Mouse (Mus musculus): ENCODE measurements at regions not wholly inside any gene's neighbourhood (a gene's known extent, or its start where the extent isn't known, plus 50 kb on each side); places are given as distances from the start of the nearest gene placed in this dataset.
A peak's percentile ranks its signal among the peaks of the same experiment; 100 is the strongest.

GRCm38 (mm10) chr7:94650462-94650861, 1520.6 kb upstream of the Tenm4 start:
- Histone ChIP-seq H3K4me3 (no peak overlapping the region), H3K9ac (replicated peaks) (no peak overlapping the region), H3K27me3 (no peaks in the 10 kb centered on the region), H3K4me2 (replicated peaks) (no peak overlapping the region), H3K4me1 (no peaks in the 10 kb centered on the region), H3K36me3 (no peaks in the 10 kb centered on the region), H3K27ac (replicated peaks) (no peak overlapping the region), H3K9me3 (no peaks in the 10 kb centered on the region)
- WGBS, result 36% methylated on average over 1 of the region's 1 CpGs
- peak; percentile 61; the same call in 1 of the 2 replicates for ATAC-seq (replicated peaks)

- no peak overlapping the region for H3K4me3 ChIP-seq
- no peaks in the 10 kb centered on the region for H3K27me3 ChIP-seq
- H3K36me3 ChIP-seq, result no peaks in the 10 kb centered on the region
- H3K9ac ChIP-seq (replicated peaks), result no peak overlapping the region
- no peaks in the 10 kb centered on the region for H3K9me3 ChIP-seq
- no peak overlapping the region for H3K4me2 ChIP-seq (replicated peaks)
- H3K4me1 ChIP-seq, result peaks cover 11% of the 10 kb centered on the region; the same call in 1 of the 2 replicates
- 48% methylated on average over 4 of the region's 4 CpGs for WGBS
- peak; percentile 87 for ATAC-seq (replicated peaks)
- H3K27ac ChIP-seq (replicated peaks), result no peak overlapping the region
Measured at GRCm38 (mm10) chr7:94666392-94667155, 1504.5 kb upstream of the Tenm4 start.

GRCm38 (mm10) chr7:94668296-94668695, 1502.8 kb upstream of the Tenm4 start:
- 9% methylated on average over 1 of the region's 1 CpGs for WGBS
- no peaks in the 10 kb centered on the region for H3K27me3 ChIP-seq
- no peak overlapping the region for H3K4me3 ChIP-seq
- no peak overlapping the region for H3K4me2 ChIP-seq (replicated peaks)
- H3K27ac ChIP-seq (replicated peaks), result no peak overlapping the region
- peaks cover 11% of the 10 kb centered on the region; the same call in 1 of the 2 replicates for H3K4me1 ChIP-seq
- no peaks in the 10 kb centered on the region for H3K36me3 ChIP-seq
- ATAC-seq (replicated peaks), result peak; percentile 55
- no peaks in the 10 kb centered on the region for H3K9me3 ChIP-seq
- no peak overlapping the region for H3K9ac ChIP-seq (replicated peaks)

DNA sequence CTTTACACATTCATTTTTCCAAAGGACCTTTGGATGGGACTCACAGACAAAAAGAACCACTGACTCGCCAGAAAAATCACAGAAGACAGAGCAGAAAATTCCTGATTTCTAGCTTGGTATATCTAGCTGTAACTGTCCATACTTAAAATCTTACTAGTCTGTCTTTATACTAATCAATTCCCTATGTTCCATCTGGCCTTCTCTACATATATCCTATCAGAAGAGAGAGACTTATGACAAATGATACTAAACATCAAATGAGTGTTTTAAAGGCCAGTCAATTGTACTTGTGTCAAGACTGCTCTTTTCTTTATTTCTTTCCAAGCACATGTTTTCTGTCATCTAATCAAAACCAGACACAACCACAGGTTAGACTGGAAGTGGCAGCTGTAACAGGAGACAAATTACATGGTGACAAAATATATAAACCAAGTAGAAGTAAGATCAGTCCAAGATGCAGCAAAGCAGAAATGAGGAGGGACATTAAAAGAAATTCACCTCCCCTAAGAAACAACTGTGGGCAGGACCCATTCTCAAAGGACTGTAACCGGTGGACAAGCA, 1502.1 kb upstream of the Tenm4 start:
- WGBS, result 44% methylated on average over 2 of the region's 2 CpGs
- H3K4me3 ChIP-seq, result no peak overlapping the region
- no peak overlapping the region for H3K4me2 ChIP-seq (replicated peaks)
- no peak for ATAC-seq (replicated peaks)
- H3K4me1 ChIP-seq, result peaks cover 11% of the 10 kb centered on the region; the same call in 1 of the 2 replicates
- no peaks in the 10 kb centered on the region for H3K9me3 ChIP-seq
- H3K36me3 ChIP-seq, result no peaks in the 10 kb centered on the region
- no peak overlapping the region for H3K27ac ChIP-seq (replicated peaks)
- H3K27me3 ChIP-seq, result no peaks in the 10 kb centered on the region
- H3K9ac ChIP-seq (replicated peaks), result no peak overlapping the region

DNA sequence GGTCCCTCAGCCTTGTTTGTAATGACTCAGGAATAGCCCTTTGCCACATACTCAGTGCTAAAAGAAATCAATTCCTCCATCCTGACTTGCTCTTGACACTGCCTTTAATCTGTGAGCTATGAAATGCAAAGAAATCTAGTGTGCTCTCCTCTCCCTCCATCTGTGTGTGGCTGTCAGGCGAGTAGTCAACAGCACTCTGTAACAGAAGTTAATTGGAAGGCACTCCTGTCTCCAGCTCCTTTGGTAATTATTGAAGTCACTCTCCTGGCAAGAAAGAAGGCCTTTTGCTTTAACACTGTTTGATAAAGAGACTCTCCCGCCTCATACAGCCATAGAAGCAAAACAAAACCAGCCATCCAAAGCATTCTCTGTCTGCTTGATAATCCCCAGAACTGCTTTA, 1483.2 kb upstream of the Tenm4 start:
- H3K36me3 ChIP-seq, result no peaks in the 10 kb centered on the region
- no peak overlapping the region for H3K4me3 ChIP-seq
- H3K27me3 ChIP-seq, result no peaks in the 10 kb centered on the region
- peak overlapping the region; percentile 64 for H3K27ac ChIP-seq (replicated peaks)
- peak; percentile 87 for ATAC-seq (replicated peaks)
- WGBS, result 7% methylated on average over 2 of the region's 2 CpGs
- peaks cover 10% of the 10 kb centered on the region for H3K4me1 ChIP-seq
- no peak overlapping the region for H3K9ac ChIP-seq (replicated peaks)
- H3K9me3 ChIP-seq, result no peaks in the 10 kb centered on the region
- no peak overlapping the region for H3K4me2 ChIP-seq (replicated peaks)

- Histone ChIP-seq H3K27ac (replicated peaks) (no peak overlapping the region), H3K4me1 (no peaks in the 10 kb centered on the region), H3K4me3 (no peak overlapping the region), H3K27me3 (no peaks in the 10 kb centered on the region), H3K4me2 (replicated peaks) (no peak overlapping the region), H3K9ac (replicated peaks) (no peak overlapping the region), H3K36me3 (no peaks in the 10 kb centered on the region), H3K9me3 (no peaks in the 10 kb centered on the region)
- ATAC-seq (replicated peaks), result no peak
- 94% methylated on average over 4 of the region's 4 CpGs for WGBS
Measured at GRCm38 (mm10) chr7:94697214-94697613, 1473.8 kb upstream of the Tenm4 start.

- H3K9me3 ChIP-seq, result no peaks in the 10 kb centered on the region
- no peaks in the 10 kb centered on the region for H3K4me1 ChIP-seq
- H3K4me2 ChIP-seq (replicated peaks), result no peak overlapping the region
- H3K27ac ChIP-seq (replicated peaks), result no peak overlapping the region
- H3K9ac ChIP-seq (replicated peaks), result no peak overlapping the region
- no peaks in the 10 kb centered on the region for H3K36me3 ChIP-seq
- H3K27me3 ChIP-seq, result no peaks in the 10 kb centered on the region
- ATAC-seq (replicated peaks), result peak; percentile 86
- H3K4me3 ChIP-seq, result no peak overlapping the region
Measured at GRCm38 (mm10) chr7:94706457-94706856, 1464.6 kb upstream of the Tenm4 start.

- no peak for ATAC-seq (replicated peaks)
- H3K4me3 ChIP-seq, result no peak overlapping the region
- H3K9ac ChIP-seq (replicated peaks), result no peak overlapping the region
- H3K9me3 ChIP-seq, result no peaks in the 10 kb centered on the region
- no peaks in the 10 kb centered on the region for H3K4me1 ChIP-seq
- H3K27ac ChIP-seq (replicated peaks), result no peak overlapping the region
- 50% methylated on average over 1 of the region's 1 CpGs for WGBS
- H3K27me3 ChIP-seq, result no peaks in the 10 kb centered on the region
- no peaks in the 10 kb centered on the region for H3K36me3 ChIP-seq
- H3K4me2 ChIP-seq (replicated peaks), result no peak overlapping the region
Measured at GRCm38 (mm10) chr7:94733433-94733832, 1437.6 kb upstream of the Tenm4 start.

GRCm38 (mm10) chr7:94734741-94735140, 1436.3 kb upstream of the Tenm4 start:
- Histone ChIP-seq H3K9me3 (no peaks in the 10 kb centered on the region), H3K9ac (replicated peaks) (no peak overlapping the region), H3K4me3 (no peak overlapping the region), H3K4me2 (replicated peaks) (no peak overlapping the region), H3K4me1 (no peaks in the 10 kb centered on the region), H3K27ac (replicated peaks) (no peak overlapping the region), H3K36me3 (no peaks in the 10 kb centered on the region), H3K27me3 (no peaks in the 10 kb centered on the region)
- 77% methylated on average over 4 of the region's 4 CpGs for WGBS
- ATAC-seq (replicated peaks), result no peak
